Mouse (Mus musculus) neural tube, embryonic 13.5 days (tissue): ENCODE measurements at regions not wholly inside any gene's neighbourhood (a gene's known extent, or its start where the extent isn't known, plus 50 kb on each side); places are given as distances from the start of the nearest gene placed in this dataset.

Experiments
- ATAC-seq: fragments of 200-750 bp; cut with Nextera tagmentation; 2 replicates; pipeline ENCODE4 v1.8.0; 2017; ENCODE audit warnings: low read depth, mild to moderate bottlenecking, moderate TSS enrichment, moderate library complexity
- H3K27ac ChIP-seq: fragments of 300-500 bp; sonication (generic); replicated peaks from 2 replicates; pipeline ENCODE4 v1.5.1; 2015; ENCODE audit warnings: moderate library complexity, mild to moderate bottlenecking, inconsistent platforms
- H3K27me3 ChIP-seq: fragments of 300-500 bp; sonication (generic); 2 replicates; pipeline ENCODE4 v1.6.1; 2015; ENCODE audit warnings: mild to moderate bottlenecking, inconsistent platforms
- H3K36me3 ChIP-seq: fragments of 300-500 bp; sonication (generic); 2 replicates; pipeline ENCODE4 v1.6.1; 2015; ENCODE audit warnings: mild to moderate bottlenecking, inconsistent platforms
- H3K4me1 ChIP-seq: fragments of 300-500 bp; sonication (generic); replicated peaks from 2 replicates; pipeline ENCODE4 v1.6.1; 2015; ENCODE audit warnings: inconsistent platforms
- H3K4me2 ChIP-seq: fragments of 300-500 bp; sonication (generic); 2 replicates; pipeline ENCODE4 v1.6.1; 2015; ENCODE audit warnings: inconsistent platforms, mild to moderate bottlenecking, moderate library complexity
- H3K4me3 ChIP-seq: fragments of 300-500 bp; sonication (generic); 2 replicates; pipeline ENCODE4 v1.5.1; 2015; ENCODE audit warnings: mild to moderate bottlenecking, inconsistent platforms
- H3K9ac ChIP-seq: fragments of 300-500 bp; sonication (generic); 2 replicates; pipeline ENCODE4 v1.6.1; 2015; ENCODE audit warnings: moderate library complexity, mild to moderate bottlenecking, inconsistent platforms
- H3K9me3 ChIP-seq: fragments of 300-500 bp; sonication (generic); 2 replicates; pipeline ENCODE4 v1.6.1; 2016; ENCODE audit warnings: inconsistent platforms
- WGBS: fragments of 180-500 bp; shearing (Covaris S2); methylation state at CpG from one replicate; pipeline ENCODE4 v1.1.7; 2015; 5-methylcytosine and 5-hydroxymethylcytosine counted together

DNA sequence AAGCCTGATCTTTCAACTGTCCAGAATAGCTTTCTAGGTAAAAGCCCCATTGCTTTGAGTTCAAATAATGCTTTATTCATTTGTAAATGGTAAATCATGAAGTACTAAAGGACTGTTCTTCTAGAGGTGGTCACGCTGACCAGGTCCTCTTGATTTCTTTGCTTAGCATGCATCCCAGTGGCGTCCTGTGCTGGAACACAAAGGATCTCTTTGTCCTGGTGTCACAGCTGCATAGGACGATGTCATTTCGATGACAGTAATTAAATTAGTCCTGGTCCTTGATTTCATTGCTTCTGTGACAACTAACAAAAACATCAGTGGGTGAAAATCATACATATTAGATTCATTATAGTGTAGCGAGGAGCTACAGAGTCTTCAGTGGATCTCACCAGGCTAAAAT lies 76.7 kb upstream of the Smad1 start:
- no peak for ATAC-seq
- WGBS = 25% methylated on average over 5 of the region's 5 CpGs
- no peaks in the 10 kb centered on the region for H3K36me3 ChIP-seq
- no peaks in the 10 kb centered on the region for H3K27me3 ChIP-seq
- H3K27ac ChIP-seq = no peak overlapping the region
- H3K4me1 ChIP-seq = no peaks in the 10 kb centered on the region
- H3K9ac ChIP-seq = no peak overlapping the region
- no peaks in the 10 kb centered on the region for H3K9me3 ChIP-seq
- H3K4me2 ChIP-seq = no peak overlapping the region
- H3K4me3 ChIP-seq = no peak overlapping the region

DNA sequence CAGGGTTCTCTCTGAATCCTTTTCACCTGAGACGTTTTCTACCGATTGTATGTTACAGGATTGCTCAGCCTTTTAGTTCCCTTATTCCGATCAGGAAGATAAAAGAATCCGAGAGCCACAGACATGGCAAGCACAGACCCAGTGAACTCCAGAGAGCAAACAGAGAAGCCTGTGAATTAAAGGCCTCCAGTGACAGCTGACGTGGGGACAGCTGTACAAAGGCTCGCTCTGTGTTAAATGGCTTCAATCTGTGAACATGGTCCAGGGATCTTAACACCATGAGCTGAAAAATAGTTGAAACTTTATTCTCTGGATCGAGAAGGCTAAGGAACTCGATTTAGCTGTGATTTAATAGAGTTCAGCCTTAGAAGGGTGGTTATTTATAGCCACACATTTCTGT lies 75.4 kb upstream of the Smad1 start:
- Histone ChIP-seq H3K27ac (no peak overlapping the region), H3K4me1 (no peaks in the 10 kb centered on the region), H3K4me3 (no peak overlapping the region), H3K9ac (no peak overlapping the region), H3K9me3 (no peaks in the 10 kb centered on the region), H3K27me3 (no peaks in the 10 kb centered on the region), H3K4me2 (no peak overlapping the region), H3K36me3 (no peaks in the 10 kb centered on the region)
- ATAC-seq = no peak
- 59% methylated on average over 8 of the region's 8 CpGs for WGBS

DNA sequence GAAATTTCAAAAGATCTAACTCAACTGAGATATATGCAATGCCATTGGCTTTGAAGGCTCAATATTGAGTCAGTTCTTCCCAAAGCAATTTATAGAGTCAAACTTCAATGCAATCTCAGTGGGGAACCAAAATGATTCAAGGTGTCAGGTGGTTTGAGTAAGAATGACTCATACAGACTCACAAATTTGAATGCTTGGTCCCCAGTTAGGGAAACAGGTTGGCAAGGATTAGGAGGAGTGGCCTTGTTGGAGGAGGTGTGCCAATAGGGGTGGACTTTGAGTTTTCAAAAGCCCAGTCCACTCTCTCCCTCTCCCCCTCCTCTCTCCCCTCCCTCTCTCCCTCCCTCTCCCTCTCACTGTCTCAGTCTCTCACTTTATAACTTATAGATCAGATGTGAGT lies 52.8 kb upstream of the Smad1 start:
- Histone ChIP-seq H3K9me3 (no peaks in the 10 kb centered on the region), H3K27me3 (no peaks in the 10 kb centered on the region), H3K4me3 (no peak overlapping the region), H3K4me2 (no peak overlapping the region), H3K4me1 (no peaks in the 10 kb centered on the region), H3K36me3 (no peaks in the 10 kb centered on the region), H3K27ac (no peak overlapping the region), H3K9ac (no peak overlapping the region)
- ATAC-seq = no peak

DNA sequence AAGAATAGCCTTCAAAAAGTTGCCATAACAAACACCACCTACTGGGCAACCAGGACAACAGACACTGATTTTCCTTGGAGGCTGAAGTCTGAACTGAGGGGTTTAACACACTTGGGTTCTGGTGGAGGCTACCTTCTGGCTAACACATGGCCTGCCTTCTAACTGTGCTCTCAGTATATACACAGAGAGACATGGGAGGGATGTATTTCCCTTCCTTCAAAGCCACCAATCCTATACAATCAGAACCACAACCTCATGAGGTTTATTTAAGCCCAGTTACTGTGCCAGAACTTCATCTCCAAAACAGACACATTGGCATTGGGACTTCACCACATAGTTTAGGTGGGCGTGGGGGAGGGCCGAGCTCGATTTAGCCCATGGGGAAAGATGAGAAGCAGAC lies 50.1 kb upstream of the Smad1 start:
- no peak for ATAC-seq
- 93% methylated on average over 3 of the region's 3 CpGs for WGBS
- H3K9me3 ChIP-seq = no peaks in the 10 kb centered on the region
- no peaks in the 10 kb centered on the region for H3K27me3 ChIP-seq
- no peak overlapping the region for H3K9ac ChIP-seq
- H3K36me3 ChIP-seq = no peaks in the 10 kb centered on the region
- H3K4me3 ChIP-seq = no peak overlapping the region
- H3K4me2 ChIP-seq = no peak overlapping the region
- no peak overlapping the region for H3K27ac ChIP-seq
- no peaks in the 10 kb centered on the region for H3K4me1 ChIP-seq
